Mouse (Mus musculus) brown adipose tissue, adult 24 weeks (tissue): ENCODE results near the gene Agbl5. TPM values are rescaled to one million over a fixed set of nuclear protein-coding genes. Genes with fewer than 3 reads are reported as not detected.

Experiments
- H3K27ac ChIP-seq: fragments of 200-500 bp; replicated peaks from 2 replicates; pipeline ENCODE4 v1.5.1; 2012; ENCODE audit warnings: low read depth, mild to moderate bottlenecking, low read length
- H3K4me1 ChIP-seq: fragments of 200-500 bp; 2 replicates; pipeline ENCODE4 v1.6.1; 2012; ENCODE audit warnings: low read length, mixed read lengths; ENCODE audit not compliant: control insufficient read depth, insufficient read depth, insufficient read length
- H3K4me3 ChIP-seq: fragments of 200-500 bp; 2 replicates; pipeline ENCODE4 v1.5.1; 2012; ENCODE audit warnings: low read depth, mild to moderate bottlenecking, low read length, moderate library complexity; ENCODE audit not compliant: insufficient read depth
- polyA plus RNA-seq: library from polyadenylated mRNA; stranded (reverse); fragments of >200 nt; gene quantifications from 2 replicates; pipeline ENCODE4 v1.2.4, GENCODE M21; 2012; ENCODE audit not compliant: missing spikeins, insufficient read depth, insufficient read length

Agbl5 gene
- polyA plus RNA-seq, 1 experiment, result 1.7 TPM

GRCm38 (mm10) chr5:30909300-30909659, 20.8 kb downstream of the Agbl5 start:
- Histone ChIP-seq H3K27ac (peak overlapping the region; percentile 76), H3K4me1 (peaks cover 42% of the 10 kb centered on the region)

DNA sequence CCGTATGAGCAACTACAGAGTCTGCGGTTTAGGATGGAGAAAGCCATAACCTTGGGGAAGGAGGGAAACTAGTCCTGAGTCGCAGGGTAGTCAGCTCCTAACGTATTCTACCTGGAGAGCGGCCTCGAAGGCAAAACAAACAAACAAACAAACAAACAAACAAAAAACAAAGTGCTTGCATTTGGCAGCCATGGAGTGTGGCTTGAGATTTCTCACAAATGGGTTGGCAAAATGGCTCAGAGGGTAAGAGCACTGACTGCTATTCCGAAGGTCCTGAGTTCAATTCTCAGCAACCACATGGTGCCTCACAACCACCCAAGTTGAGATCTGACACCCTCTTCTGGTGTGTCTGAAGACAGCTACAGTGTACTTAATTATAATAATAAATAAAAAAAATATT, 21.4 kb downstream of the Agbl5 start:
- Histone ChIP-seq H3K4me1 (peaks cover 46% of the 10 kb centered on the region), H3K27ac (peak overlapping the region; percentile 76), H3K4me3 (no peak overlapping the region)

More at GRCm38 (mm10) chr5:30909300-30909659, 20.8 kb downstream of the Agbl5 start:
- no peak overlapping the region for H3K4me3 ChIP-seq

DNA sequence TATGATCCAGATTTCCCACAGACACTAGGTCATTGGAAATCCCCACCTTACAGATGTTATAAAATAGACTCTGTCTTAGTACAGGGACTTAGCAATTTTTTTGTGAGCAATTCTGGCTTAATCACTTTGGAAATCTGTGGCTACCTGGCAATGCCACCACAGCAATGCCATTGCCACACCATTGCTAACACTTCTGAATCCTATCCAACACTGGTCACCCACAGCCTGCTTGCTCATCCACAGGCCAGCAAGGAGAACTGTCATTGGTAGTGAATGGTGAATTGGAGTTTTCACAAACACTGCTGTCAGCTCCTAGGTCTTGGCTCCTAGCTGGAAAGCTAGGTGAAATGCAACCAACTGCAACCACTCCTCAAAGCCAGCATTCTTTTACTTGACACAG, 22.0 kb downstream of the Agbl5 start:
- H3K27ac ChIP-seq, result no peak overlapping the region
- H3K4me1 ChIP-seq, result peaks cover 52% of the 10 kb centered on the region
- no peak overlapping the region for H3K4me3 ChIP-seq

GRCm38 (mm10) chr5:30912156-30912555, 23.7 kb downstream of the Agbl5 start:
- no peak overlapping the region for H3K4me3 ChIP-seq
- H3K4me1 ChIP-seq, result peaks cover 54% of the 10 kb centered on the region

DNA sequence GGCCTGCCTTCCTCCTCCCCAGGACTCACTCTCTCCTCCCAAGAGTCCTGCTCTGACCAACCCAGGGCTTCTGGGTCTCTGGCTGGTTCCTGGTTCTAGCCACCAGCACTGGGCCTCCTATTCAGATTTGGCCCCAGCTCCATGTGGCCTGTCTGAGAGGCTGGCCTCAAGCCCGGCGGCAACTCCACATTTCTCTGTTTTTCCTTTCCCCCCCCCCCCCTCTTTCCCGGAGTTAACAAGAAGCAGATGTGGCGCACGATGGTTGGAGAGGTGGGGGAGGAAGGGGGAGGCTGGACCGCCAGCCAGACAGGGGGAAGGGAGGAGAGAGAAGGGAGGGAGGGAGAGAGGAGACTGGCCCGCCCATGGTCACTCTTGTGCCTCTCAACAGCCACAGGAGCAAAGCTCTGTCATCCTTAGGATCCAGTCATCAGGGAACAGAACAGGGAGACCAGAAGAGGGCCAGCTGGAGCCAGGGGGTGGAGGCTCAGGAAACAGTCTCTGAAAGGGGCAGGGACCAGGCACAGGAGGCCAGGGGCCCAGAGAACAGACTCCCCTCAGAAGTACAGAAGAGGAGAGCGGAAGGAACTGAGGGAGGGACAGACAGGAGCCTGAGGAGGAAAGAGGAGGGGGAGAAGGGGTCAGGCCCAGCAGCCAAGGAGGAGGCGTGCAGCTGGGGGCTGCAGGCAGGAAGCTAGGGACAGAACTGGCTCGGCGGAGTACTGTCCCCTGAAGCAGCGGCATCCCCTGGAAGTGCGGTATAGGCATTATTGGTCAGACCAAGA, 24.8 kb downstream of the Agbl5 start, which contains the start of gene Emilin1:
Gene Emilin1 (plus strand): TSS at position 343 of the 782 bp plus-strand sequence.
- Histone ChIP-seq H3K4me3 (peak within 1 kb of the TSS; percentile 55), H3K27ac (peak within 1 kb of the TSS; percentile 79), H3K4me1 (peaks cover 54% of the 10 kb centered on the region)

More at GRCm38 (mm10) chr5:30912156-30912555, 23.7 kb downstream of the Agbl5 start:
- peak overlapping the region; percentile 79 for H3K27ac ChIP-seq

- H3K27ac ChIP-seq, result peak overlapping the region; percentile 79
- H3K4me3 ChIP-seq, result peak overlapping the region; percentile 55
- peaks cover 45% of the 10 kb centered on the region for H3K4me1 ChIP-seq
These were observed 25.7 kb downstream of the Agbl5 start for GRCm38 (mm10) chr5:30914101-30914635.

- H3K4me3 ChIP-seq, result peak overlapping the region; percentile 55
- H3K4me1 ChIP-seq, result peaks cover 38% of the 10 kb centered on the region
- H3K27ac ChIP-seq, result peak overlapping the region; percentile 79
These were observed 26.4 kb downstream of the Agbl5 start for GRCm38 (mm10) chr5:30914849-30915248.

GRCm38 (mm10) chr5:30915456-30915855, 27.0 kb downstream of the Agbl5 start:
- Histone ChIP-seq H3K4me1 (peaks cover 34% of the 10 kb centered on the region), H3K27ac (peak overlapping the region; percentile 79)

DNA sequence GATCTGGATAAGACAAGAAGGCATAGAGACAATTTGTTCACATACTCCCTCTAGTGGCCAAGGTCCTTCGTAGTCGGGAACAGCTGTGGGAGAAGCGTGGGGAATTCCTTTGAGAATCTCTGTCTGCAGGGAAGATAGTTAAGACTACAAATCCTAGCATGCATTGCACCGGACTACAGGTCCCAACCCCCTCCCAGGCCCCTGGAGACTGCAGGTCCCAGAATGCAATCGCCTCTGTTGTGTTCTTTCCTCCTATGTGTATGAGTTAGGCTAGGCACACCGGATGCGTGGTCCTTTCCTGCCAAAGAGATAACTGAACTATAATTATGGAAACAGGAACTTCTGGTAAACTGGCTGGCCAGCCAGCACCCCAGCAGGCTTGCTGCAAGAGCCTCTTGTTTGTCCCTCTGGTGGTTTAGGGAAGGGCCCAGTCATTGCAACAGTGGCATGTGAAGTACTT, 27.5 kb downstream of the Agbl5 start:
- Histone ChIP-seq H3K27ac (peak overlapping the region; percentile 86), H3K4me1 (peaks cover 29% of the 10 kb centered on the region), H3K4me3 (no peak overlapping the region)

More at GRCm38 (mm10) chr5:30915456-30915855, 27.0 kb downstream of the Agbl5 start:
- peak overlapping the region; percentile 55; the same call in 1 of the 2 replicates for H3K4me3 ChIP-seq

GRCm38 (mm10) chr5:30916841-30917240, 28.3 kb downstream of the Agbl5 start:
- Histone ChIP-seq H3K27ac (peak overlapping the region; percentile 86), H3K4me1 (peaks cover 29% of the 10 kb centered on the region), H3K4me3 (no peak overlapping the region)

- Histone ChIP-seq H3K27ac (no peak overlapping the region), H3K4me1 (peaks cover 30% of the 10 kb centered on the region), H3K4me3 (no peak overlapping the region)
These were observed 28.9 kb downstream of the Agbl5 start for GRCm38 (mm10) chr5:30917348-30917747.

DNA sequence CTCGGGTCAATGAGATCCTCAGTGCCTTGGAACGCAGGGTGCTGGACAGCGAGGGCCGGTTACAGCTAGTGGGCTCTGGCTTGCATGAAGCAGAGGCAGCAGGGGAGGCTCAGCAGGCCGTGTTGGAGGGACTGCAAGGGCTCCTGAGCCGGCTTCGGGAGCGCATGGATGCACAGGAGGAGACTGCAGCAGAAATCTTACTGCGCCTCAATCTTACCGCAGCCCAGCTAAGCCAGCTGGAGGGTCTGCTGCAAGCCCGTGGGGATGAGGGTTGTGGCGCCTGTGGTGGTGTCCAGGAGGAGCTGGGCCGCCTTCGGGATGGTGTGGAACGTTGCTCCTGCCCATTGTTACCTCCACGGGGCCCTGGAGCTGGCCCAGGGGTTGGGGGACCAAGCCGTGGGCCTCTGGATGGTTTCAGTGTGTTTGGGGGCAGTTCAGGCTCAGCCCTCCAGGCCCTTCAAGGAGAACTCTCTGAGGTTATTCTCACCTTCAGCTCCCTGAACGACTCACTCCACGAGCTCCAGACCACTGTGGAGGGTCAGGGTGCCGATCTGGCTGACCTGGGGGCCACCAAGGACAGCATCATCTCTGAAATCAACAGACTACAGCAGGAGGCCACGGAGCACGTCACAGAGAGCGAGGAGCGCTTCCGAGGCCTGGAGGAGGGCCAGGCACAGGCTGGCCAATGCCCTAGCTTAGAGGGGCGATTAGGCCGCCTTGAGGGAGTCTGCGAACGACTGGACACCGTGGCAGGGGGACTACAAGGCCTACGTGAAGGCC, 29.6 kb downstream of the Agbl5 start:
- Histone ChIP-seq H3K4me1 (peaks cover 26% of the 10 kb centered on the region), H3K4me3 (no peak overlapping the region), H3K27ac (no peak overlapping the region)

- H3K27ac ChIP-seq, result no peak overlapping the region
- H3K4me3 ChIP-seq, result no peak overlapping the region
- peaks cover 26% of the 10 kb centered on the region for H3K4me1 ChIP-seq
These were observed 30.2 kb downstream of the Agbl5 start for GRCm38 (mm10) chr5:30918691-30919090.

DNA sequence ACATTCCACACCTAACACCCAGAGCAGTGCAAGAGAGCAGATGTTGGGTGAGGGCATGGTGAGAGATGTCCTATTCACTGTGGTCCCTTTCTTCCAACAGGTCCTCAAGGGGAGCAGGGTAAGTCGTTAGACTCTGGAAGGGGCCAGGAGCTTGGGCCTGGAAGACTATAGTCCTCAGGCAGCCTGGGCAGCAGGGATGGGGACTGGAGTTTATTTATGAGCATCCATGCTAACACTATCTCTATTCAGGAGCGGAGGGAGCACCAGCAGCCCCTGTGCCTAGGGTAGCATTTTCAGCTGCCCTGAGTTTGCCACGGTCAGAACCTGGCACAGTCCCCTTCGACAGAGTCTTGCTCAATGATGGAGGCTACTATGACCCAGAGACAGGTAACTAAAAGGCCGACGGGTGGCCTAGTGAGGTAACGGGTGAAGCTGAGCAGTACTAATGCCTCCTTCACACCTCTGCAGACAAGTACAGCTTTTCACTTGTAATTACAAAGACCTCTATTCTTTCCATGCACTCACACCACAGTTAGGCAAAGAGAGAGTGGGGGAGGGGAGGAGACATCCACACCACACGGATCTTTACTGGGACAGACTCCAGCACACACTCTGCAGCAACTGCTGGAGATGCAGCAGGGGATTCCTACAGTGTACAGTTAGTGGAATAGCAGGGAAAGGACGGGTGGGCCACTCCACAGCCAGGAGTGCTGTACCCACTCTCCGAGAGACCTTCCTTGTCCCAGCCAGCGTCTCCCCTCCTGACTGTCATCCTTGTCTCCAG, 31.5 kb downstream of the Agbl5 start:
- Histone ChIP-seq H3K4me3 (no peak overlapping the region), H3K27ac (no peak overlapping the region), H3K4me1 (peaks cover 15% of the 10 kb centered on the region)
